Mouse (Mus musculus) CD8-positive naive resting alpha-beta T cell, adult 57 days (primary cell): ENCODE measurements around the gene Slc35g1. TPM values are rescaled to one million over a fixed set of nuclear protein-coding genes. Genes with fewer than 3 reads are reported as not detected.

Source experiments
- total RNA-seq: library from RNA; stranded (reverse); gene quantifications from one replicate; pipeline ENCODE4 v1.2.4, GENCODE M21; 2023

Slc35g1 gene
- total RNA-seq, result 18.9 TPM

DNA sequence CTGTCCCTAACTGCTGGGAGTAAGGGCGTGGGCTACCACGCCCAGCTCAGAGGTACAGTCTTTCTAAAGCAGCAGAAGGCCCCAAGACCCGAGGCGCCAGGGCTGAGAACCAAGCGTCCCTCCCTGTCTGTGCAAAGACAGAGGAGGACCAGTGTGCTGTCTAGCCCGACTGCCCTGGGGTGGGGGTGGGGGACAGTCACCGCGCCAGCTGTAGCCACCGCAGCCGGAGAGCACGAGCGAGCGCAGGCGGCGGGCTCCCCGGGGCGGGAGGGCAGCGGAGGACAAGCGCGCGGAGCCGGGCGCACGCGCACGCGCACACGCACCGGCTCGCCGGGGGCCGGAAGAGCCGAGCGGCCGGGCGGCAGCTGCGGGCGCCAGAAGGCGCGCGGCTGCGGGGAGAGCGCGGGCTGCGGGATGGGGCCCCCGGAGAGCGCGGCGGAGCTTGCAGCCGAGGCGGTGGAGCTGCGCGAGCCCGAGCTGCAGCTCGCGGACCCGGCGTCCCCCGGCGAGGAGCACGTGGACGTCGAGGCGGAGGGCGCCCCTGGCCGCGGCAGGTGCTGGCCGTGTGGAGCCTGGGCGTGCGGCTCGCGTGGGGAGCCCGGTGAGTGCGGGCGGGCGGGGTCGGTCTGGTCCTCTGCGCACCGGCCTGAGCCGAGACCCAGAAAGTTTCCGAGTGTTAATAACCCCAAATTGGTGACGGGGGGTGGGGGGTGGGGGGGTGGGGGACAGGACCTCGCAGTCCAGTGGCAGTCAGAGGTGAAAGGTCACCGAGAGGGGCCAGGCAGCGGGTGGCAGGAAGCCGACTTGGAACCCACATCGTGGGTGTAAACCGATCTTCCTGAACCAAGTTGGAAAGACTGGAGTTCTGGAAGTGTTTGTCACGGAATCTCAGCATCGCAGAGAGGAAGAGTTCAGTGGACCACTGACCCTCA is at the start of gene Slc35g1:
Gene Slc35g1 (plus strand): TSS at position 280 of the 932 bp plus-strand sequence.

Other genes starting within 250 kb of the Slc35g1 start
- gene Fra10ac1, start 171.8 kb upstream of the Slc35g1 start, total RNA-seq, result 16.8 TPM
- gene Lgi1, start 131.4 kb upstream of the Slc35g1 start, total RNA-seq, result not detected
- 2.8 TPM for gene Plce1, start 85.1 kb downstream of the Slc35g1 start, total RNA-seq